Mouse (Mus musculus) kidney, postnatal 0 days (tissue): Measurements from ENCODE around the gene Irs2. TPM values are rescaled to one million over a fixed set of nuclear protein-coding genes. Genes with fewer than 3 reads are reported as not detected.
A peak's percentile ranks its signal among the peaks of the same experiment; 100 is the strongest.

Source experiments
- ATAC-seq: fragments of 200-750 bp; cut with Nextera tagmentation; replicated peaks from 2 replicates; pipeline ENCODE4 v1.8.0; 2017; ENCODE audit warnings: low read depth, moderate number of reproducible peaks, moderate TSS enrichment, moderate library complexity; ENCODE audit not compliant: low FRiP score
- DNase-seq: peaks from one replicate; pipeline ENCODE4 v3.0.0-alpha.2; 2016; ENCODE audit warnings: low spot score
- H3K27ac ChIP-seq: fragments of 300-500 bp; sonication (generic); 2 replicates; pipeline ENCODE4 v1.5.1; 2014; ENCODE audit warnings: mild to moderate bottlenecking
- H3K27me3 ChIP-seq: fragments of 300-500 bp; sonication (generic); 2 replicates; pipeline ENCODE4 v1.6.1; 2014; ENCODE audit warnings: low read length, mixed read lengths; ENCODE audit not compliant: insufficient read depth
- H3K36me3 ChIP-seq: fragments of 300-500 bp; sonication (generic); 2 replicates; pipeline ENCODE4 v1.6.1; 2014; ENCODE audit warnings: low read length, mixed read lengths; ENCODE audit not compliant: insufficient read depth
- H3K4me1 ChIP-seq: fragments of 300-500 bp; sonication (generic); replicated peaks from 2 replicates; pipeline ENCODE4 v1.6.1; 2014; ENCODE audit warnings: antibody characterized with exemption, low read length, mixed read lengths; ENCODE audit not compliant: insufficient read depth
- H3K4me2 ChIP-seq: fragments of 300-500 bp; sonication (generic); 2 replicates; pipeline ENCODE4 v1.6.1; 2014; ENCODE audit warnings: mild to moderate bottlenecking, low read length, moderate library complexity, mixed read lengths
- H3K4me3 ChIP-seq: fragments of 300-500 bp; sonication (generic); replicated peaks from 2 replicates; pipeline ENCODE4 v1.5.1; 2014; ENCODE audit warnings: low read depth, low read length
- H3K9ac ChIP-seq: fragments of 300-500 bp; sonication (generic); 2 replicates; pipeline ENCODE4 v1.6.1; 2014; ENCODE audit warnings: low read depth, low read length
- H3K9me3 ChIP-seq: fragments of 300-500 bp; sonication (generic); replicated peaks from 2 replicates; pipeline ENCODE4 v1.6.1; 2016; ENCODE audit warnings: low read length, inconsistent platforms, mixed read lengths
- CTCF ChIP-seq: IDR thresholded peaks from 2 replicates; pipeline ENCODE4 v1.5.1; 2016; ENCODE audit warnings: antibody characterized with exemption, low read depth, mild to moderate bottlenecking, moderate library complexity
- WGBS: fragments of 180-500 bp; shearing (Covaris S2); extraction: QIAGEN DNeasy Blood & Tissue Kit; methylation state at CpG from one replicate; pipeline ENCODE4 v1.1.7; 2014; 5-methylcytosine and 5-hydroxymethylcytosine counted together
- polyA plus RNA-seq: library from polyadenylated mRNA; unstranded; fragments of >200 nt; fragmentation: Nextera tagmentation; extraction: Ambion mirVana; gene quantifications from 2 replicates; pipeline ENCODE4 v1.2.1, GENCODE M21; 2015

Irs2 gene
- polyA plus RNA-seq, 1 experiment from 2014 or later, result 8.5 TPM

- ATAC-seq (peak; percentile 80), DNase-seq (peak; percentile 79)
- no peak overlapping the region for H3K4me2 ChIP-seq
- peak overlapping the region; percentile 50 for H3K27ac ChIP-seq
- H3K4me1 ChIP-seq, result peaks cover 17% of the 10 kb centered on the region
- TF ChIP-seq CTCF, result peak; percentile 45; the same call in 1 of the 2 replicates
- no peaks in the 10 kb centered on the region for H3K36me3 ChIP-seq
- H3K4me3 ChIP-seq, result no peak overlapping the region
- 13% methylated on average over 11 of the region's 11 CpGs for WGBS
- no peak overlapping the region for H3K9ac ChIP-seq
- H3K9me3 ChIP-seq, result no peaks in the 10 kb centered on the region
- H3K27me3 ChIP-seq, result no peaks in the 10 kb centered on the region
These were observed 54.8 kb downstream of the Irs2 start for GRCm38 (mm10) chr8:10953346-10954053.

GRCm38 (mm10) chr8:10952706-10953105, 55.6 kb downstream of the Irs2 start:
- Histone ChIP-seq H3K4me3 (no peak overlapping the region), H3K36me3 (no peaks in the 10 kb centered on the region), H3K4me2 (no peak overlapping the region), H3K27ac (no peak overlapping the region), H3K27me3 (no peaks in the 10 kb centered on the region), H3K9me3 (no peaks in the 10 kb centered on the region), H3K9ac (no peak overlapping the region), H3K4me1 (peaks cover 13% of the 10 kb centered on the region)
- DNase-seq (no peak), ATAC-seq (no peak)
- TF ChIP-seq CTCF, result no peak
- 40% methylated on average over 5 of the region's 5 CpGs for WGBS

- no peak for ATAC-seq
- DNase-seq, result no peak
- Histone ChIP-seq H3K27me3 (no peaks in the 10 kb centered on the region), H3K4me2 (no peak overlapping the region), H3K9ac (no peak overlapping the region), H3K36me3 (no peaks in the 10 kb centered on the region), H3K9me3 (no peaks in the 10 kb centered on the region), H3K4me1 (peaks cover 9% of the 10 kb centered on the region), H3K27ac (no peak overlapping the region), H3K4me3 (no peak overlapping the region)
- no peak for TF ChIP-seq CTCF
- 87% methylated on average over 2 of the region's 2 CpGs for WGBS
These were observed 56.0 kb downstream of the Irs2 start for GRCm38 (mm10) chr8:10952235-10952634.

GRCm38 (mm10) chr8:10951567-10951966, 56.7 kb downstream of the Irs2 start:
- TF ChIP-seq CTCF, result no peak
- no peak overlapping the region for H3K4me2 ChIP-seq
- peaks cover 7% of the 10 kb centered on the region; the same call in 1 of the 2 replicates for H3K4me1 ChIP-seq
- no peak overlapping the region for H3K4me3 ChIP-seq
- no peak overlapping the region for H3K27ac ChIP-seq
- H3K27me3 ChIP-seq, result no peaks in the 10 kb centered on the region
- H3K9ac ChIP-seq, result no peak overlapping the region
- ATAC-seq (0 out of 2 replicates have a peak, but pooled peaks have one; percentile 20), DNase-seq (no peak)
- H3K36me3 ChIP-seq, result no peaks in the 10 kb centered on the region
- 46% methylated on average over 4 of the region's 4 CpGs for WGBS
- no peaks in the 10 kb centered on the region for H3K9me3 ChIP-seq

GRCm38 (mm10) chr8:10945939-10946740, 62.1 kb downstream of the Irs2 start:
- peak; percentile 92 for DNase-seq
- ATAC-seq, result peak; percentile 86
- peaks cover 21% of the 10 kb centered on the region for H3K4me1 ChIP-seq
- peak overlapping the region; percentile 46 for H3K4me2 ChIP-seq
- no peak for TF ChIP-seq CTCF
- WGBS, result 3% methylated on average over 23 of the region's 23 CpGs
- no peaks in the 10 kb centered on the region for H3K9me3 ChIP-seq
- peak overlapping the region; percentile 65 for H3K27ac ChIP-seq
- no peaks in the 10 kb centered on the region for H3K27me3 ChIP-seq
- no peak overlapping the region for H3K4me3 ChIP-seq
- peak overlapping the region; percentile 37 for H3K9ac ChIP-seq
- H3K36me3 ChIP-seq, result no peaks in the 10 kb centered on the region

- ATAC-seq (0 out of 2 replicates have a peak, but pooled peaks have one; percentile 16), DNase-seq (no peak)
- WGBS, result 55% methylated on average over 2 of the region's 2 CpGs
These were observed 62.8 kb downstream of the Irs2 start for GRCm38 (mm10) chr8:10945490-10945889.

More at GRCm38 (mm10) chr8:10945490-10945889, 62.8 kb downstream of the Irs2 start:
- H3K4me2 ChIP-seq, result no peak overlapping the region
- no peaks in the 10 kb centered on the region for H3K27me3 ChIP-seq
- no peaks in the 10 kb centered on the region for H3K36me3 ChIP-seq
- no peak for TF ChIP-seq CTCF
- no peak overlapping the region for H3K9ac ChIP-seq
- H3K4me3 ChIP-seq, result no peak overlapping the region
- H3K9me3 ChIP-seq, result no peaks in the 10 kb centered on the region
- H3K4me1 ChIP-seq, result peaks cover 21% of the 10 kb centered on the region
- peak overlapping the region; percentile 50 for H3K27ac ChIP-seq
